Mouse (Mus musculus): ENCODE data around the gene Idh3g. TPM values are rescaled to one million over a fixed set of nuclear protein-coding genes. Genes with fewer than 3 reads are reported as not detected.

Idh3g gene
- total RNA-seq (2014; fragmentation: Nextera tagmentation) (216 and 277 TPM in 2 replicates), total RNA-seq (2017) (239 and 271 TPM in 2 replicates)

DNA sequence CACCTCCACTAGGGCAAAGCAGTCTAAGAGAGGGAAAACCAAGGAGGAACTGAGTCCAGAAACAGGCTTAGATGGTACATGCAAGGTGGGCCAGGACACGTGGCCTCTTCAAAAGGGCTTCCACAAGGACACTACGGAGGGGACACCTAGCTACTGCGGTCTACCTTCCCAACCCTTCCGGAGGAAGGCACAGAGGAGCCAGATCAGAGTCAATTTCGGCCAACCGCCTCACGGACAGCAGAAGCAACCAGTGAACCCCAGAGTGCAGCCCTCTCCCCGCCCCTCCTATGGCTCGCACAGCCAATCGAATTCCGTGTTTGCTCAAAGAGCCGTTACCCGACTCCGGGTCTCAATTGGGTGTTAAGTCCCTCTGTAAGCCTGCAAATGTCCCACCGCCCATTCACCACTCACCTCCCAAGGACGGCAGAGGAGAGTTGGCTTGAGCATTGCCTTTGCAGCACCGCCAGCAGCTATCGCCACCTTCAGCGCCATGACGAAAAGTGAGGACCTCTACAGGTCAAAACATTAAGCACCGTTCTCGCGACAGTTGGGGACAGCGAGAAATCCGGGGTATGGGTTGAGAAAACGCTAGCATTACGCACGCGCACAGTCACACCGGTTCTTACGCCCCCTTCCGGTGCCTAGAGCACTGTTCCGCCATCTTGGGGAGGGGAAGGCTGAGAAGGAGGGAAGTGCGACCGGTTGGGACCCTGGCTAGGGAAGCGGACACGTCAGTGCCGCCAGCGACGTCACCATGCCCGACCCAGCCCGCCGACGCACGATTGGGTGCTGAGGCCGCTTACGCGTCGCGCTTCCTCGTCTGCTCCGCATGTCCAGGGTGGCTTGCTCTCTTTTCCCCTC is at the start of gene Idh3g, which contains the start of gene Ssr4:
Gene Idh3g, minus strand, starts transcription at position 534 of the 861 bp plus-strand sequence.
Gene Ssr4, plus strand, starts transcription at position 665 of the 861 bp plus-strand sequence.
- ATAC-seq (replicated peaks; ENCODE audit: low FRiP score, low TSS enrichment, poor library complexity, severe bottlenecking), result peak; percentile 93

DNA sequence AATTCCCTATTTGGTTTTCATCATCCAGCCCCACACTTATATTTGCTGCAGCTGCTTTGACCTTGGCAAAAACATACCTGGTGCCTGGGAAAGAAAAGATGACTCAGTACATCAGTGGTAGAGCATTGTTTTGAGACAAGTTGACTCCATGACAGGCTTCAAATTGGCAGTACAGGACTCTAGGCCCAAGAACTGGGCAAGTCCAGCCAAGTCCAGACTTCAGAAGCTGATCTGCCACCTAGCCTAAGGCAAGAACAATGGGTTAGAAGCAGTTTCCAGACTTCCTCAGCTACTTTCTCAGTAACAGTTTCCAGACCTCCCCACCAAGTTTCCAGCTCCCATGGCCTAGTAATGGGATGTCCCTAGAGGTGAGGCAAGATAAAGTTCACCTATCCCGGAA is 49.0 kb upstream of the Idh3g start:
- no peak for ATAC-seq (replicated peaks; ENCODE audit: low FRiP score, low TSS enrichment, poor library complexity, severe bottlenecking)

- ATAC-seq (replicated peaks; ENCODE audit: low FRiP score, low TSS enrichment, poor library complexity, severe bottlenecking), result no peak
These were observed 37.8 kb upstream of the Idh3g start, which contains the start of gene Pdzd4 for GRCm38 (mm10) chrX:73824185-73825151. TSS of gene Pdzd4 (minus strand) at chrX:73824969.

GRCm38 (mm10) chrX:73823747-73824146 is 37.0 kb upstream of the Idh3g start:
- ATAC-seq (replicated peaks; ENCODE audit: low FRiP score, low TSS enrichment, poor library complexity, severe bottlenecking), result no peak

DNA sequence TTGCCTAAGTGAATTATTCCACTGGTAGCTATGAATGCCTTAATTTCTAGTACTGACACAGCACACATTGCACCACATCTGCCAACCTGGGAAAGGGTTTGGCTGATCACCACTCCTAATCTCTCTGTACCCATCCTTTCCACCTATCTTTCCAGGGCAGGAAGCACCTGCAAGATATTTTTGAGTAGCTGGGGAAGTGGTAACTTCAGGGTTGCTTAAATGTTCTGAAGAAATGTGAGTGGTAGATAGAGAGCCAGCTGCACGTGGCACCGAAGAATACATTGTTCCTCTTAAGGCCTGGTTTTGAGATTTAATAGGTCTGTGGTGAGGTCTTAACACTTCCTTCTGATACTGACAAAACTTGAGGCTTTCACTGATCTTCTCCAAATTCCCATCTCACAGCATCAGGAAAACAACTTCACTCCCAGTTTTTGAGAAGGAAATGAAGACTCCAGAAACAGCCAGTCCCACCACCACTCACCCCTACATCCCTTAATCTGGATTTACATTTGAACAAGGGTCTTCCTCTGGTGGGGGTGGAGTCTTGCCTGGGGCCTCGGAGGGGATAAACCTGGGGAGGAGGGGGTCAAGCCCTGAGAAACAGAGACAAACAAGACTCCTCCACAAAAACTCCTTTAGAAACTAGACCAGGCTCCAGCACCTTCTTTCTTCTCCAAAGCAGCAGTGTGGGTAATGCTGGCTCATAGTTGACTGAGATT is 30.1 kb upstream of the Idh3g start:
- ATAC-seq (replicated peaks; ENCODE audit: low FRiP score, low TSS enrichment, poor library complexity, severe bottlenecking), result peak; percentile 52; the same call in 1 of the 2 replicates

DNA sequence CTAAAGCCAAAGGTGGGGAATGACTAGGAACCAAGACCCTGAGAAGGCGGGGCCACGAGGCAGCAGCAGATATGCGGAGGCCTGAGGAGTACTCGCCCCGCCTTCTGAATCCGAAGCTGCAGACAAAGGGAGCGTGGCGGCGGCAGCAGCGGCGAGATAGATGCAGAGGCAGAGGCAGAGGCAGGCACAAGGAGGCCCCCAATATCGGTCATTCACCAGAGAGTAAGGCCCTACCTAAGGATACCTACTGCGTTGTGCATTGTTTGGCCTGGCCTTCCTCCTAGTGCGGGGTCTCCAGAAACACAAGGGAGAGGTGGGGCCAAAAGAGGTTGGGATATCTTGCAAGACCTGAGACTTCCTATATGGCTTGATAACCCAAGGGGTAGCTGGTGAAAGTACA is 28.4 kb upstream of the Idh3g start:
- no peak for ATAC-seq (replicated peaks; ENCODE audit: low FRiP score, low TSS enrichment, poor library complexity, severe bottlenecking)

DNA sequence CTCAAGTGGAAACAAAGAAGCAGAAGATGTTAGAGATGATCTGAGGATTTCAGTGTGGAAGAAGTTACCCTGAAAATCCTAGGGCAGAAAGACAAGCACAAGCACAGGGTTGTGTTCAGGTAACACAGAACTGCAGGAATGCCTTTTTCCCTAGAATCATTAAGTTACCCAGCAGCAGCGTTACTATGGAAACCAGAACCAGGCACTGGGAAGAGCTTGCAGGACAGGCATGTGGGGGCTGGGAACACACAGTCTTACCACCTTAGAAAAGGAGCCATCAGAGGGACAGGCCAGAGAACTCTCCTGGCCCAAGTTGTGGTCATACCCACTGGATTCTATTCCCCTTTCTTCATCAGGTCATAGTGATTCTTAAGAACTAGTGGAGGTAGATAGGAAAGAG is 19.1 kb upstream of the Idh3g start:
- ATAC-seq (replicated peaks; ENCODE audit: low FRiP score, low TSS enrichment, poor library complexity, severe bottlenecking), result no peak

DNA sequence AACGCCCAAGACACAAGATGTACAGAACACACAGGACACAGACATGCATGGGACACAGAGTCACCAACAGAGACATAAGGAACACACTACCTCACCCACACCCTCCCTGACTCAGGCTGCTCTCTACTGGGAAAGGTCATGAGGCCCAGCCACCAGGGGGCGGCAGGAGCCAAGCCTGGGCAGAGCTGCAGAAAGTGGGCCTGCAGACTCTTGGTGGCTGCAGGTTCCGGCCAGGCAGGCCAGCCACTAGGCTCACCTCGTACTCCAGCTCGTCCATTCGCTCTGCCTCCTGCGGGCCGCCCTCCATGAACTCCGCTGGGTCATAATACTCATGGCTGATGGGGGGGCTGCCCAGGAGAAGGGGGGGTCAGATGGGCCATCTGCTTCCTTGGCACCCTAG is 11.8 kb upstream of the Idh3g start:
- peak; percentile 86 for ATAC-seq (replicated peaks; ENCODE audit: low FRiP score, low TSS enrichment, poor library complexity, severe bottlenecking)

- no peak for ATAC-seq (replicated peaks; ENCODE audit: low FRiP score, low TSS enrichment, poor library complexity, severe bottlenecking)
These were observed 10.8 kb upstream of the Idh3g start for GRCm38 (mm10) chrX:73797511-73797910.

- no peak for ATAC-seq (replicated peaks; ENCODE audit: low FRiP score, low TSS enrichment, poor library complexity, severe bottlenecking)
These were observed 6.8 kb upstream of the Idh3g start for GRCm38 (mm10) chrX:73793505-73793904.

DNA sequence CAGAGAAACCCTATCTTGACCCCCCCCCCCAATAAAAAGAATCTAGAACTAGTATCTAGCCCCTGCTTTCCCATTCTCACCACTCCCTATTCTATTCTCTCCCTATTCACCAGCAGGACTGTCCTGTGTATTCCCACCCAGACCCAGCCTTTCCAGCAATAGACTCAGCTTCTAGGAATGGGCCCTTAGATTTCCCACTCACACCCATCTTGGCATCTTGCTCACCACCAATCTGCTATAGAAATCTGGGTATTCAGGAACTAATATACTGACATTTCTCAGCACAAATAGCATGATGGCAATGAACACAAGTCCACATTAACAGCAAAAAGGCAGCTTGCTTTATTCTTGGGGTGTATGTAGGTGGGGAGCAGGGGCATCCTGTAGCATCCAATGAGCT is 6.3 kb upstream of the Idh3g start:
- no peak for ATAC-seq (replicated peaks; ENCODE audit: low FRiP score, low TSS enrichment, poor library complexity, severe bottlenecking)

DNA sequence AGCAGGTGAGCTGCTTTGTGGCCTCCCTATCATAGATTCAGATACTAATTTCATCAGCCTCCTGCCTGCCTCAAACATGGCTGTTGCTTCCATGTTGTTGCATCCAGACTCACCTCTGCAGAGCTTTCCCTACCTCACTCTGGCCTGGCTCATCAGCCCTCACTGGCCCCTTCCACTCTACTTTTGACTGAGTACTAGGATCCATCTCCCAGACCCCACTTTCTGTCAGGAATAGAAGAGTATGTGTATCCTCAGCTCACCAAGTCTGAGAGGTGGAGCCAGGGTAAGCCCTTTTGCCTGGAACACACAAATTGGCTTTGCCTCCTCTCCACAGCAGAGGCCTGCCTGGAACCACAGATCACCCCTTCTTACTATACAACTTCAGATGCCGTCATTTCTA is 1.8 kb upstream of the Idh3g start:
- no peak for ATAC-seq (replicated peaks; ENCODE audit: low FRiP score, low TSS enrichment, poor library complexity, severe bottlenecking)

GRCm38 (mm10) chrX:73787225-73787558 is 495 bp upstream of the Idh3g start:
- no peak for ATAC-seq (replicated peaks; ENCODE audit: low FRiP score, low TSS enrichment, poor library complexity, severe bottlenecking)

GRCm38 (mm10) chrX:73785666-73786065 is 1.0 kb downstream of the Idh3g start:
- ATAC-seq (replicated peaks; ENCODE audit: low FRiP score, low TSS enrichment, poor library complexity, severe bottlenecking), result no peak

- ATAC-seq (replicated peaks; ENCODE audit: low FRiP score, low TSS enrichment, poor library complexity, severe bottlenecking), result no peak
These were observed 4.5 kb downstream of the Idh3g start for GRCm38 (mm10) chrX:73782227-73782626.

DNA sequence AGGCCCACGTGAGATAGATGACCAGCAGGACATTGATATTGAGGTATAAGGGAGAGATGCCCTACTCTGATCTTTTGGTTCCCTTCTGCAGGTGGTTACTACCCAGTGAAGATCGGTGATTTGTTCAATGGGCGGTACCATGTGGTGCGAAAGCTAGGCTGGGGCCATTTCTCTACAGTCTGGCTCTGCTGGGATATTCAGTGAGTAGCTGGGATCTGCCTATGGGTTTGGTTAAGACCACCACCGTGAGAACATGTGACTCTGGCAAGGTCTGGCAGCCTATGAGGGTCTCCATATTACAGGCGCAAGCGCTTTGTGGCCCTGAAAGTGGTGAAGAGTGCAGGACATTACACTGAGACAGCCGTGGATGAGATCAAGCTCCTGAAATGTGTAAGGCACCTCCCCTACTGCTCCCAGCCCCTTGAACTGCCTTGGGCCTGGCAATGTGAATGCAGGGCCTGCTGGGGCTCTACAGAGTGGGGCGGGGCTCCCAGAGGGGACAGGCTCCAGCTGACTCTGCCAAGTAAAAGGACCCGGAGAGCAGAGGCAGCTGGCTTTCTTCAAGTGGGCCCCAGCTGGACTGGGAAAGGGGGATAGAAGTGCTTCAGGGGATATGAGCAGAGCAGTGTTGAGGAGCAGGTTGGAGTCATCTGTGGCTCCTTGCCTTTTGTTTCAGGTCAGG is 11.8 kb downstream of the Idh3g start:
- ATAC-seq (replicated peaks; ENCODE audit: low FRiP score, low TSS enrichment, poor library complexity, severe bottlenecking), result no peak

- no peak for ATAC-seq (replicated peaks; ENCODE audit: low FRiP score, low TSS enrichment, poor library complexity, severe bottlenecking)
These were observed 12.4 kb downstream of the Idh3g start, which contains the start of gene Srpk3 for GRCm38 (mm10) chrX:73774168-73774760. TSS of gene Srpk3 (plus strand) at chrX:73774405.

DNA sequence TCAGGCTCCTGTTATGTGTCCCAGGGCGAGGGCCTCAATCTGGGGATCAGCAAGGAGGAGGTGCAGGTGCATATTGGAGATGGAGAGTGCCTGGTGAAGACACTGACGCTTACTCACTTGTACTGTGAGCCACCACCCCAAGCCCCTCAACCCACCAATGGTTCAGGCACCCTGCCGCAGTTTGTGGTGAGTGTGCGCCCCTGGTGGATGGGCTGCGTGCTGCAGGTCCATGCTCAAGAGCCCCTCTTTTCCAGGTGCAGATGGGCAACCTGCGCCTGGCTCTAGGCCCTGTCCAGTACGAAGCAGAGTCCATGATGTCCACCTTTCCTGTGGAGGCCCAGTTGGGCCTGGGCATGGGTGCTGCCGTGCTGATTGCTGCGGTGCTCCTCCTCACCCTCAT is 19.4 kb downstream of the Idh3g start:
- ATAC-seq (replicated peaks; ENCODE audit: low FRiP score, low TSS enrichment, poor library complexity, severe bottlenecking), result 0 out of 2 replicates have a peak, but pooled peaks have one; percentile 58
